In genomic region chr16:73537541-73537940, GRCm38 (mm10) we compare ENCODE assay signal across 16 mouse cellular contexts.
"Had no signal": no experiment of that assay in that cellular context is flagged by ENCODE, and none has a peak within 500 bp of the region (broad histone marks: within the 10 kb centered on the region; RNA-seq: fewer than 3 reads in every experiment).

No protein-coding gene starts in this region.

- H3K27me3 ChIP-seq: lung, embryonic 15.5 days; megakaryocyte, embryonic 14.5 days; midbrain, embryonic 13.5 days; midbrain, embryonic 15.5 days; neural tube, embryonic 12.5 days; stomach, embryonic 15.5 days had no signal

- H3K27ac ChIP-seq: lung, embryonic 15.5 days; macrophage; midbrain, embryonic 13.5 days; midbrain, embryonic 15.5 days; neural tube, embryonic 12.5 days; stomach, embryonic 15.5 days; stomach, postnatal 0 days had no signal

- DNase-seq: lung, adult 2 months; lung, postnatal 14 days; lung, postnatal 36 days; right cerebral cortex, postnatal 14 days; thymus, adult 2 months; thymus, postnatal 36 days had no signal

- H3K9me3 ChIP-seq: lung, embryonic 15.5 days; midbrain, embryonic 13.5 days; midbrain, embryonic 15.5 days; neural tube, embryonic 12.5 days; stomach, embryonic 15.5 days had no signal

- ATAC-seq: lung, postnatal 0 days; midbrain, embryonic 13.5 days; midbrain, embryonic 15.5 days had no signal

- H3K36me3 ChIP-seq: lung, embryonic 15.5 days; midbrain, embryonic 13.5 days; midbrain, embryonic 15.5 days; neural tube, embryonic 12.5 days; stomach, embryonic 15.5 days had no signal

- H3K4me1 ChIP-seq: lung, embryonic 15.5 days; megakaryocyte, embryonic 14.5 days; midbrain, embryonic 13.5 days; midbrain, embryonic 15.5 days; neural tube, embryonic 12.5 days; stomach, embryonic 15.5 days had no signal

- H3K4me2 ChIP-seq: lung, embryonic 15.5 days; midbrain, embryonic 11.5 days; midbrain, embryonic 13.5 days; midbrain, embryonic 15.5 days; neural tube, embryonic 12.5 days; stomach, embryonic 15.5 days had no signal

- H3K9ac ChIP-seq: lung, embryonic 15.5 days; midbrain, embryonic 13.5 days; midbrain, embryonic 15.5 days; neural tube, embryonic 12.5 days; stomach, embryonic 15.5 days had no signal

- H3K4me3 ChIP-seq: lung, embryonic 15.5 days; megakaryocyte, embryonic 14.5 days; midbrain, embryonic 13.5 days; midbrain, embryonic 15.5 days; neural tube, embryonic 12.5 days; stomach, embryonic 15.5 days had no signal
